Mouse (Mus musculus): Measurements from ENCODE around the gene Rtl3.

The Rtl3 gene

DNA sequence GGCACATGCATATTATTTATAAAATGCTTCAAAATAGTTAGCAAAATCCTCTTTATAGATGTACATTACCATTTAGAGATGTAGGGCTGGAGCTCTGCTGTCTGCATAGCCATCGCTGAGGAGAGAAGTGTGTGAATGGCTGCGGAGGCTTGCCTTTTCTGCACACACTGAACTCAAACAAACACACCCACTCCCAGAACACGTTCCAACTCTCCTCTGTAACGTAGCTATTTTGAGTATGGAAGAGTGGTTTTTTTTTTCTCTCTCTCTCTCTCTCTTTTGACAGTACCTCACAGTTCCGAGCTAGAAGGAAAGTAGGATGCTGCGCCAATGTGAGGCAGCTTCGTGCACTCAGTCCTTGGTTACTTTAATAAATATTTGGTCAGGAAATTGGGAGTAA is at the start of gene Rtl3:
Gene Rtl3, minus strand, starts transcription at position 236 of the 400 bp plus-strand sequence.
- no peak for DNase-seq

DNA sequence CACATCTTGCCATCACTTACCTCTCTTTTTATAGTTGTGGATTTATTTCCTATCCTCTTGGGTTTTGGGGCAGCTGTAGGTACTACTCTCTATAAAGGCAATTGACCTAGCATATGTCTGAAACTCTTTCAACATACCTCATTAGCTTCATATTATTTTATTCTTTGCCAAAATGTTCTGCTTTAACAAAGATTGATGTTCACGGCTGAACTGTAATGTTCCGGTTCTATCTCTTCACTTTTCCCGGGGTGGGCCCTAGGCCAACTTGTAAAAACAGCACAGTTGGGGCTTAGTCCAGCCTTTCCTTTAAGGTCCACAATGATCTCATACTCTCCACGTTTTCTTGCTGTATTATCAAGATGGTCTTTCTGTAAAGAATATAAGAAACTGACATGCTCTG is 31.9 kb upstream of the Rtl3 start:
- DNase-seq = no peak

DNA sequence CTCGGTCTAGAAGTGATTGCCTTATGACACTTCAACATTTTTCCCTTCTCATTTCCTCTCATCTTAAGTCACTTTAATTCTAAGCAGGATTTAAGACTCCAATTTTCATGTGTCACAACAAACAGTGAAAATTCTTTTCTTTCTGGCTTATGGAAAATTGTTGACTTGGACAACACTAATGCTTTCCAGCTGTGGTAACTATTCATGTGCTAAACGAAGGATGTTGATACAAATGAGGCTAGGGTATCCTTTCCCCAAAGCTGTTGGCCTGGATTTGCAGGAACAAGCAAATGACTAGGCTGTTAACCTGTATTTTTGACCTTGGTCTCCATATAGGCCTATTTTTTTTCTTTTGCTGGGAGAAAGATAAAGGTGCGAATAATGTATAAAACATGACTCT is 31.4 kb upstream of the Rtl3 start:
- no peak for DNase-seq

DNA sequence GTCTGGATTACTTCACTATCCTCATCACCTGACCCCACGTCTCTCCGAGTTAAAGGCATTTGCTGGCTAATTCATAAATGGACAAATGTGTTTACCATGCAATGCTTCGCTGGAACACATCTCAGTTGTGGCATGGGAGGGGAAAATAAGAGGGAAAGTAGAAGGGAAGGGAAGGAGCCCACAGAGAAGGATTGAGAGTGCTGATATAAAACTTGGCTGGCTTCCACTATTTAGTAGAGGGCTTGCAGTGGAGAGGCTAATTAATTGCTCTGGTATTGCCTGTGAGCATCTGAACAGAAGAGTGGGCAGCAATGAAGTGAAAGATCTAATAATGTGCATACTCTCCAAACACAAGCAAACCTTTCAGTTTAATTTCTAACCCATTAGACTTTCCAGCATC is 31.0 kb upstream of the Rtl3 start:
- peak; percentile 12 for DNase-seq

DNA sequence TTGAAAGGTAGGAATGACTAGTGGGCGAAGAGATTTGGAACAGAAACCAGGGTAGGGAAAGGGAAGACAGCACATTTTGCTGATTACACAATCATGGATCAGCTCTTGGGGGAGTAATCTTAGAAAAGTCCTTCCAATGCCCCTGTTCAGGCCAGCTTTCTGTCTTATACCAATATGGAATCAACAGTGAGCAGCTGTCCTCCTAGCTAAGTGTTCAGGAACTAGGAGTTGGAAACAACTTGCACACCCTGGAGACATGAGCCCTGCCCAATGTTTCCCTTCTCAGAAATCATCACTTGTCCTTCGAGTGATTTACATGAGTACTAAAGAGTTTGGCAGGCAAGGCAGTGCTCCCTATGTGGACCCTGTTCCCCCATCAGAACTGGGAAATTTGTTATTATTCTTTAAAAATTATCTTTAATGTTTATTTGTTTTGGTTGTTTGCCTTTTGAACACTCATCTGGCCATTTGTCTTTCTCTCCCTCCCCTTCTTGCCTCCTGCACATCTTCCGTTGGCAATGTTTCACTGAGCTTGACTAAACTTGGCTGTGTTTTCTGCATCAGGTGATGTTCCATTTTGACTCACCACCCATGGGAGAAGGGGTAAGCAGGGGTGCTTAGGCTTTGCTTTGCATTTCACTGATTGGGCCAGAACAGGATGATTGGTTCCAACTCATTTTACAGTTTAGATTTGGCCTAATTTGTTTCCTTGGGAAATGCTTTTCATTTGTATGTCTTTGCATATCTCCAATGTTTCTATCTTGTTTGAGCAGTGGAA is 13.3 kb upstream of the Rtl3 start:
- no peak for DNase-seq

DNA sequence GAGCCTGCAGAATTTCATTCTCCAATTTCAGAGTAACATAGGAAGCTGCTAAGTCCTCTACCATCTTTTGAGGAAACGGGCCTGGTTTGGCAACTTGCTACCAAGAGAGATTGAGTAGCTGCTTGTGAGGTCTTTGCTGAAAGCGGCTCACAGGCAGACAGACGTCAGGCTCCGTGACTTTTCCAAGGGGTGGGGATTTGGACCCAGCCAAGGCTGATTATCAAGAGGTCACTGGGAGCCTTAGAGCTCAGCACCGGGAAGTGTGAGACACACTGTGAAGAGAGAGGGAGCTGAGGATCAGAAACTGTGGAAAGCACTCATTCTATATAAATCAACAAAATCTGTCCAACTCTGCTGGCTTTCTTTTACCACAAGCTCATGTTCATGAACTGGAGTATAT is 853 bp downstream of the Rtl3 start:
- no peak for DNase-seq

DNA sequence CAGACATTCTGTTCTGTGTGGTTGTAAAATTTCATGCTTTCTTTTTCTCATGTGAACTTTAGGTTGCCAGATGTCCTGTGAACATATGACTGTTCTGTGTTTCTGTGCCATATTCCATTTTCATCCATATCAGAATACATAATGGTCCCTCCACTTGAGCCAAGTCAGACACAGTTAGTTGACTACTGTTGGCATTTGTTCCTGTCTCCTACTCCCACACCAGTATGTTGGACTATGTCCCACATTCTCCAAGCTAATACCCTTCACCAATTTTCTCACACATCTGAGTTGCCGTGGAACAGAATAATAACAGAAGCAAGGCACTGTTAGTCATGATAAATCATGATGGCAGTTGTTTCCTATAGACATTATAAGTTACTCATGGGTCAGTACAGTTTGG is 9.9 kb downstream of the Rtl3 start:
- no peak for DNase-seq

DNA sequence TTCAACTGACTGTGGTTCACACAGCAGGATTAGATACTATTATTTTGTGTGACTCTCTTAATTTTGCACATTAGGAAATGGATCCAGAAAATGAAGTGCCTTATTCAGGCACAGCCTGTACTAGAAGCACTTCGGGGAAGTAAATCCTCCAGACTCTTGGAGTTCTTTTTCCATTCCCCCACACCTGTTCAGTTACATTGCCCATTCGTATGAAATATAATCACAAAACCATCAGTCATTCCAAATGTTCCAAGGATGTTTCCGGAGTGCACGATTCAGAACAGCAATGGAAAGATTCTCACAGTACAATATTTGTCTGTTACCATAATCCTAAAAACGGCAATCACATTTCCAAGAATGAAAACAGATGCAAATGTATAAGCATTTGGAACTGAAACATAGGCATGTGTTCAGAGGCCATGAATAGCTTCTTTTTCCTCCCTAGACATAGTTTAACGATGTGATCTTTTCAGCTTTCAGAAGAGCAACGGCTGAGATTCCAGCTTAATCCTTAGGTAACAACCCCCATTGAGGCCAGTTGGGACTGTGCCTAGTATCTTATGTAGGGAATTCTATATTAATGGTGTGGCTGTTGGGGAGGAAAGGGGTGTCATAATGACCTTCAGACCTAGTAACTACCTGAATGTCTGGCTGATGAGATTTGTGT is 30.8 kb downstream of the Rtl3 start:
- no peak for DNase-seq

DNA sequence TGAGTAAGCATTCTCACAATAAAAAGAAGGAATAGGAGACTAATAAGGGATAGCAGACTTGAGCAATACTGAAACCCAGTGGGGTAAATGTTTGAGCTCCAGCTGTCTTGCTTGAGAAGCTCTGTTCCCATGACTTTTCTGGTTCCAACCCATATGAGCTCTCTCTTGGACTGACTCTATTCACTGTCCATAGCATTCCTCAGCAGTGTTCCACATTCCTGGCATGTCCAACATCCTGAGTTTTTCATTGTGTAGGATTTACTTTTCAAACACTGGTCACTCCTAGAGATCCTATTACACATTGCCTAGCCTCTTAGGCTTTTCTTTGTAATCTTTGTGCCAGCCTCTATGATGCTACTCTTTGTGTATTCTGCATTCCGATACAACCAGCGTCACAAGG is 36.1 kb downstream of the Rtl3 start:
- DNase-seq = no peak

DNA sequence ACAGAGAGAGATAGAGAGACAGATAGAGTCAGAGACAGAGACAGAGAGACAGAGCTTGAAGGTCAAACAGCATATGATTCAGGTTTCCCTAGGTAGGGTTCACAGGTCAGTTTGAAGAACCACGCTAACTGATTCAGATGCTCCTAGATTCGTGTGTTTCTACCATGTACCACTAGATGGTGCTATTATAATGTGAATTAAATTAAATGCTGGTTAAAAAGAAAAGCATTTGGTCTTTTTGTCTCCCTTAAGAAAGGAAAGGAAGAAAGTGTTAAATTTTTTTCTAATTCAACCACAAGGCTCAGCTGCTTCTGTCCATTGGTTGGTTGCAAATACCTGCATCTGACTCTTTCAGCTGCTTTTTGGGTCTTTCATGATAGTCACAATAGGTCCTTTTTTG is 45.8 kb downstream of the Rtl3 start:
- peak; percentile 48 for DNase-seq

All from retina, postnatal 1 day (tissue).